Mouse (Mus musculus): ENCODE data around the gene Ccdc33. TPM values are rescaled to one million over a fixed set of nuclear protein-coding genes. Genes with fewer than 3 reads are reported as not detected.

Gene Ccdc33
- polyA plus RNA-seq (2017; shearing (Covaris generic)): 0.35 TPM

GRCm38 (mm10) chr9:58118671-58119070 lies at the start of gene Ccdc33:
Gene Ccdc33 (minus strand): TSS chr9:58118823.

DNA sequence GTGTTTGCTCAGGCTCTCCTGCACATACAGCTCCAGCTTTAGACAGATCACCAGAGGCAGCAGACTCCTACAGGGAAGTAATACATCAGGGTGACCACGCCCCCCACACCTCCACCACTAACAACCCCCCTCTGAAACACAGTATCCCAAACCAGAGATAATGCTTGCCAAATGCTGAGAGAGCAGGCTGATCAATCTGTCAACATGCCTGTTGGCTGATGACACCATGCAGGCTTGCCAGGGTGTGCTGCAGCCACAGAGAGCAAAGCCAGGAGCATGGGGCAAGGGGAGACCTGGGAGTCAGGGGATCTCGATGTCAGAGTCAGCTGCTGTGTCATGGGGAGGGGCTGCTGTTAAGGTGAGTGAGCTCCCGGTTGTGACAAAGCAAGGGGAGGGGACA lies 55.1 kb downstream of the Ccdc33 start, which contains the start of gene Stra6:
Stra6 (plus strand) TSS at position 258 of the 400 bp plus-strand sequence.

DNA sequence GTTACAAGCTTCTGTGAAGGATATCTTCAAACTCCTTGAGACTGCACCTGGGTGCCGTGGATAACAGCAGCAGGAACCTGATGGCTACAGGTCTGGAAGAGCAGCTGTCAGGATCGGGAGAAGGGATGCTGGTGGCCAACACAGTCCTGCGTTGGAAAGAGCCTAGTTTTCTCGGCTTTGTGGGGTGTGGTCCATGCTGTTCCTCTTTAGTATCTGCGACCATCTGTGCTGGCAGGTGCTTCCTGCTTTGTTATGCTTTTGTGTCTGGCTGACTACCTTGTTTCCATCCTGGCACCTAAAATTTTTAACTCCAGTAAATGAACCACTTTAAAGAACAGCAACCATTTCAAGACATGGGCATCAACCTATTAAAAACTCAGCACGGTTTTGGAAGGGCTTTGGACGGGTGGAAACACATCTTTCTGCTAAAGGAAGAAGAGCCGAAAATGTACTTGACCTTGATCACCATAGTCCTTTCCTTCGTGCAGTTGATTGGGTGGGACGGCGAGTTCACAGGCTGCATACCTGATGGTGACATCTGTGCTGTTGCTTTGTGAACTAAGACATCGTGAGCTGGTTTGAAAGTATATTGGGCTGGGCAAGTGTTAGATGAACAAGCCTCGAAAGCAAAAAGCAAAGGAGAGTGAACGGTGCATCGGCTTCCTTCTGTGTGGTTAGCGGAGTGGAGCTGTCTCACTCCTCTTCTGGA lies 112.7 kb downstream of the Ccdc33 start, which contains the start of gene Cyp11a1:
Cyp11a1 (plus strand) TSS at position 659 of the 709 bp plus-strand sequence.

Other genes starting within 250 kb of the Ccdc33 start
- 104 TPM for gene Ubl7, start 207.8 kb downstream of the Ccdc33 start, polyA plus RNA-seq (2017; shearing (Covaris generic))
- gene Sema7a, start 178.7 kb downstream of the Ccdc33 start, polyA plus RNA-seq (2017; shearing (Covaris generic)): 0.43 TPM
- not detected for gene Cyp11a1, start 112.4 kb downstream of the Ccdc33 start, polyA plus RNA-seq (2017; shearing (Covaris generic))
- 9.7 TPM for gene Stra6, start 55.0 kb downstream of the Ccdc33 start, polyA plus RNA-seq (2017; shearing (Covaris generic))
- gene Islr, start 85.5 kb upstream of the Ccdc33 start, polyA plus RNA-seq (2017; shearing (Covaris generic)): 1.3 TPM
- gene Islr2, start 85.5 kb upstream of the Ccdc33 start, polyA plus RNA-seq (2017; shearing (Covaris generic)): 0.12 TPM
- gene Pml, start 131.0 kb upstream of the Ccdc33 start, polyA plus RNA-seq (2017; shearing (Covaris generic)): 63.6 TPM
- gene Stoml1, start 134.3 kb upstream of the Ccdc33 start, polyA plus RNA-seq (2017; shearing (Covaris generic)): 32.8 TPM
- gene Loxl1, start 194.4 kb upstream of the Ccdc33 start, polyA plus RNA-seq (2017; shearing (Covaris generic)): not detected